Mouse (Mus musculus): ENCODE results near the gene Gsta2. TPM values are rescaled to one million over a fixed set of nuclear protein-coding genes. Genes with fewer than 3 reads are reported as not detected.

Gsta2 gene
- polyA plus RNA-seq (2015; fragmentation: Nextera tagmentation; extraction: Ambion mirVana), result 0.25 TPM in 1 of 2 replicates, not detected in the other

DNA sequence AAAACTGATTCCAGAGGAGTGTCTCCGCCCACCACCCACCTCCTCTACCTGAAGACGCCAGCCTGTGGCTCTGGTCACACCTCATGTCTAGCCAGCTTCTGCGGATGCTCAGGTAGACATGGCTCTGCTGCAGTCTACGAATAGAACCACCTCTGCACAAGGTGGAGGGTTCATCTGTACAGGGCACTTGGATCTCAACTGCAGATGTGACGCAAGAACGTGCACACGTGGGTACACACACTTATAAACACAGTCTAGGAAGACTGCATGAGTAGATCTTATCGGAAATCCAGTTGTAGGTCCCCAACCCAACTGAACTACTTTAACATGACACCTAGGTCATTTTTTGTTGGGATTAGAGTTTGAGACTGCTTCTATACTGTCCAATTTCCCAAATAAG, at the start of gene Gsta2:
TSS of gene Gsta2 (minus strand) at position 178 of the 400 bp plus-strand sequence.
- Histone ChIP-seq H3K27ac (ENCODE audit: low read length) (no peak within 1 kb of the TSS; the same call in 1 of the 2 replicates), H3K4me3 (ENCODE audit: low read depth, low read length) (no peak within 1 kb of the TSS), H3K4me2 (ENCODE audit: low read depth, low read length) (no peak within 1 kb of the TSS), H3K27me3 (ENCODE audit: control insufficient read depth, insufficient read depth, low read depth, low read length) (no peaks in the 10 kb centered on the region), H3K36me3 (ENCODE audit: control insufficient read depth, insufficient read depth) (no peaks in the 10 kb centered on the region), H3K4me1 (ENCODE audit: control insufficient read depth, low read depth, low read length) (no peaks in the 10 kb centered on the region), H3K9ac (ENCODE audit: low read depth, low read length) (no peak within 1 kb of the TSS), H3K9me3 (replicated peaks; ENCODE audit: control insufficient read depth, low read length) (no peaks in the 10 kb centered on the region)
- WGBS (ENCODE audit: insufficient replicate concordance), result 68% methylated on average over 8 of the region's 8 CpGs
- ATAC-seq (ENCODE audit: low read depth), result no peak

DNA sequence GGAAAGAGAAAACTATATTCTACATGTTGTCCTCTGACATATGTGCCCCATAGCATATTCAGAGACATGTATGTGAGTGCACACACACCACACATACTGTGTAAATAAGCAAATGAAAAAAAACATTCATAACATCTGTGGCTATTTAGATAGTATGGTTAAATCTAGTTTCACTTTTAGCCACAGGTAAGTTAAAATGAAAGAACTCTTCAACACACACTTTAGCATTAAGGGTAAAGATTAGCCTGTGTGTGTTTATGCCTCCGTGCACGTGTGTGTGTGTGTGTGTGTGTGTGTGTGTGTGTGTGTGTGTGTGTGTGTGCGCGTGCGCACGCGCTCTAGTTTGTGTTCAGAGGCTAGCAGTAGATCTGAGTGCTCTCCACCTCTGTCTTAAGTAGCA, 46.0 kb upstream of the Gsta2 start:
- H3K27ac ChIP-seq (ENCODE audit: low read length), result no peak overlapping the region
- 86% methylated on average over 7 of the region's 7 CpGs for WGBS (ENCODE audit: insufficient replicate concordance)

DNA sequence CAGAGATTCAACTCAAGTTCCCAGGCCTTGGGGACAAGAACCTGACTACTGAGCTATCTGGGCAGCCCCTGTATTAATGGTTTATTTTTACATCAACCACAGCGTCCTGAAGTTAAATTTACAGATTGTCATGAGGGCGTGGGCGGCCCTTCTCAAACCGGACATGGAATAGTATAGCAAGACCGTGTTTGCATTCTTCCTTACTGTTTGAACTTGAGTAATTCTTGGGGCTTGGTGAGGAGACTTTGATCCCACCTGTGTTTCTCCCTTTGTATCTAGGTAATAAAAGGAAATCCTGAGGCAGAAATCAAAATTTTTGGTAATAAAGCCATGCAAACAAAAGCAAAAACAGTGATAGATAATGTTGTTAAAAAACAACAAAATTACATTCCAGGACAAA, 45.0 kb upstream of the Gsta2 start:
- Histone ChIP-seq H3K27me3 (ENCODE audit: control insufficient read depth, insufficient read depth, low read depth, low read length) (peaks cover 25% of the 10 kb centered on the region), H3K4me1 (ENCODE audit: control insufficient read depth, low read depth, low read length) (peaks cover 4% of the 10 kb centered on the region), H3K27ac (ENCODE audit: low read length) (no peak overlapping the region), H3K4me3 (ENCODE audit: low read depth, low read length) (no peak overlapping the region), H3K4me2 (ENCODE audit: low read depth, low read length) (no peak overlapping the region), H3K9me3 (replicated peaks; ENCODE audit: control insufficient read depth, low read length) (no peaks in the 10 kb centered on the region), H3K9ac (ENCODE audit: low read depth, low read length) (no peak overlapping the region), H3K36me3 (ENCODE audit: control insufficient read depth, insufficient read depth) (no peaks in the 10 kb centered on the region)
- WGBS (ENCODE audit: insufficient replicate concordance), result 58% methylated on average over 5 of the region's 5 CpGs
- no peak for ATAC-seq (ENCODE audit: low read depth)

More for the DNA sequence above, 46.0 kb upstream of the Gsta2 start:
- no peaks in the 10 kb centered on the region for H3K36me3 ChIP-seq (ENCODE audit: control insufficient read depth, insufficient read depth)
- H3K4me2 ChIP-seq (ENCODE audit: low read depth, low read length), result no peak overlapping the region
- no peak for ATAC-seq (ENCODE audit: low read depth)
- no peaks in the 10 kb centered on the region for H3K4me1 ChIP-seq (ENCODE audit: control insufficient read depth, low read depth, low read length)
- no peak overlapping the region for H3K4me3 ChIP-seq (ENCODE audit: low read depth, low read length)
- H3K9me3 ChIP-seq (replicated peaks; ENCODE audit: control insufficient read depth, low read length), result no peaks in the 10 kb centered on the region
- peaks cover 14% of the 10 kb centered on the region for H3K27me3 ChIP-seq (ENCODE audit: control insufficient read depth, insufficient read depth, low read depth, low read length)
- H3K9ac ChIP-seq (ENCODE audit: low read depth, low read length), result no peak overlapping the region

DNA sequence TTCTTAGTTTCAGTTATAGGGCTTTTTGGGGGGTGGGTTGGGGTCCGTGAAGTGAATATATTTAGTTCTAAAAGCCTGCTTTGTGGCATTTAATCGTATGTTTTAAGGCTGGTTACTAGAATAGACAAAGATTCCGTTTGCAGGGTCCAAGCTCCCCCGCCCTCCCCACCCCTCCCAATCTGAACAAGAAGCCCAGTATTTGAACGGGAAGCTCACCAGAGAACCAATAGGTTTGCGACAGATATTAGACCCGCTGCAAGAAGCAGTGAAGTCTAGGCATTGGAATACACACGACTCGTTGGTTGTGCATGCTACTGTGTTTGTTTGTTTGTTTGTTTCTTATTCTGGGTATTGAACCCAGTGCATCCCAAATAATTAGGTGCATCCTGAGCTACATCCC, 40.9 kb upstream of the Gsta2 start:
- 47% methylated on average over 9 of the region's 9 CpGs for WGBS (ENCODE audit: insufficient replicate concordance)

DNA sequence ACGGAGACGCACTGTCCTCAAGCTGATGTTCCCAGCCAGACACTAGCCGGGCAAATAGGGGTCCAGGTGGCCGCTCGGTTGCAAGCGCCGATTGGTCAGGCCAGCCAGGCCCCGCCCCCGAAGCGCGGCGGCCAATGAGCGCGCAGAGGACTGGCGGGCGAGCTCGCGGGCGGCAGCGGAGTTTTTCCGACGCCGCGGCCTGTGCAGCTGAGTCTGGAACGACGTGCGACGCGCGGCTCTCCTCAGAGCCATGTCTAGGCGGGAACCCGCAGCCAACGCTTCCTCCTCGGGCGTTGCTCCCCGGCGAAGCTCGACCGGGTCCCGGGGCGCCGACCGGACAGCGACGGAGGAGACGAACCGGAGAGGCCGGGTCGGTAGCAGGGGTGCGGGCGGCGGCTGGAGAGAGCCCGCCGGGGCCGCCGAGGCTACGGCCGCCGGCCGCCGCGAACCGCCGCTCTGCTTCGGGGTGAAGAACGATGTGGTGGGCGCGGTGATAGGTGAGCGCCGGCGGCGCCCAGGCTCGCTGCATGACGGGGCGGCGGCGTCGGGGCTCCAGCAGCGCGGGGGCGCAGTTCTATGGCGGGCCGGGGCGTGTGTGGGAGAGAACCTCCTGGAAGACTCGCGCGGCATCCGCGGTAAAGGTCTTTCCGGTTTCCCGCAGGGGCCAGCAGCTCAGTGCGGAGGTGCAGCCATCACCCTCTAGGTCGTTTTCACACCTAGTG, 40.2 kb upstream of the Gsta2 start, which contains the start of gene Ddx43:
TSS of gene Ddx43 (plus strand) at position 148 of the 722 bp plus-strand sequence.
- Histone ChIP-seq H3K9ac (ENCODE audit: low read depth, low read length) (no peak within 1 kb of the TSS), H3K4me2 (ENCODE audit: low read depth, low read length) (peak within 1 kb of the TSS; percentile 54), H3K4me3 (ENCODE audit: low read depth, low read length) (peak within 1 kb of the TSS; percentile 44), H3K9me3 (replicated peaks; ENCODE audit: control insufficient read depth, low read length) (no peaks in the 10 kb centered on the region), H3K4me1 (ENCODE audit: control insufficient read depth, low read depth, low read length) (peaks cover 4% of the 10 kb centered on the region), H3K27ac (ENCODE audit: low read length) (no peak within 1 kb of the TSS), H3K27me3 (ENCODE audit: control insufficient read depth, insufficient read depth, low read depth, low read length) (peaks cover 53% of the 10 kb centered on the region), H3K36me3 (ENCODE audit: control insufficient read depth, insufficient read depth) (no peaks in the 10 kb centered on the region)
- WGBS (ENCODE audit: insufficient replicate concordance), result 2% methylated on average over 93 of the region's 93 CpGs
- ATAC-seq (ENCODE audit: low read depth), result peak; percentile 72

More for the DNA sequence above, 40.9 kb upstream of the Gsta2 start:
- Histone ChIP-seq H3K4me3 (ENCODE audit: low read depth, low read length) (no peak overlapping the region), H3K9ac (ENCODE audit: low read depth, low read length) (no peak overlapping the region), H3K27me3 (ENCODE audit: control insufficient read depth, insufficient read depth, low read depth, low read length) (peaks cover 53% of the 10 kb centered on the region), H3K4me2 (ENCODE audit: low read depth, low read length) (no peak overlapping the region), H3K36me3 (ENCODE audit: control insufficient read depth, insufficient read depth) (no peaks in the 10 kb centered on the region), H3K27ac (ENCODE audit: low read length) (no peak overlapping the region), H3K4me1 (ENCODE audit: control insufficient read depth, low read depth, low read length) (peaks cover 4% of the 10 kb centered on the region), H3K9me3 (replicated peaks; ENCODE audit: control insufficient read depth, low read length) (no peaks in the 10 kb centered on the region)
- no peak for ATAC-seq (ENCODE audit: low read depth)

DNA sequence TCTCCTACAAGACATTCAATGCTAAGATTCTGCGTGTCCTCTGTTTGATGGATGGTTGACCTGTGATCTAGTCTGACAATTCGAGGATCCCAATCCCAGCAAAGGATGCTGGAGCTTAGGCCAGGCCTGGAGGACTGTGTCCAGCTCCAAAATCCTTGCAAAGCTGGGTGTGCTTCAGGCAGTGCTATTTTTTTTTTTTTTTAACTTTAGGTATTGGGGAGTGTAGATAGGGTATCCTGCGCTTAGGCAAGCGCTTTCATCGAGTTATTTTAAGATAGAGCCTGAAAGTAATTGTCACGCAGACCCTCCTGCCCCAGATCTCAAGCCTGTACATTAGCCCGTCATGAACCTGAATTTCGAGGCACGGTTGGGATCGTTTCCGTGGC, 39.6 kb upstream of the Gsta2 start:
- no peak overlapping the region for H3K9ac ChIP-seq (ENCODE audit: low read depth, low read length)
- H3K4me3 ChIP-seq (ENCODE audit: low read depth, low read length), result peak overlapping the region; percentile 44

DNA sequence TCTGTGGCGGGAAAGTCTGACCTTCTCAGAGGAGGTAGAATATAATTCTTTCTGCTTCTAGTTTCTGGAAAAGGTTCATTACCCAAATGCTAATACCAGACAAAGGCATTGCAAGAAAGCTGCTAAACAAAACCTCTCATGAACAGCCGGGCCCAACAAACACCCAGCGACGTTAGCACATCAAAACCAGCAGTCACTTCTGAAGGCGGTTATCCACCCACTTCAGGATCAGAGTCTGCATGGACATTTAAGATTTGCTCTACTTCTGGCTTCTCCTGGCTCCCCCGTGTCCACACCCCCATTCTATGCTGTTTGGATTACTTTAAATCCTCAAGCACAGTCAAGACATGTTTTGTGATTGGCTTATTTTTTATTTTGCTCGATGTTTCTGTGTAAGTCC, 39.0 kb upstream of the Gsta2 start:
- Histone ChIP-seq H3K27me3 (ENCODE audit: control insufficient read depth, insufficient read depth, low read depth, low read length) (peaks cover 53% of the 10 kb centered on the region), H3K9ac (ENCODE audit: low read depth, low read length) (no peak overlapping the region), H3K36me3 (ENCODE audit: control insufficient read depth, insufficient read depth) (no peaks in the 10 kb centered on the region), H3K4me1 (ENCODE audit: control insufficient read depth, low read depth, low read length) (peaks cover 4% of the 10 kb centered on the region), H3K4me2 (ENCODE audit: low read depth, low read length) (no peak overlapping the region), H3K27ac (ENCODE audit: low read length) (no peak overlapping the region), H3K4me3 (ENCODE audit: low read depth, low read length) (no peak overlapping the region), H3K9me3 (replicated peaks; ENCODE audit: control insufficient read depth, low read length) (no peaks in the 10 kb centered on the region)
- no peak for ATAC-seq (ENCODE audit: low read depth)
- 49% methylated on average over 7 of the region's 7 CpGs for WGBS (ENCODE audit: insufficient replicate concordance)

More for the DNA sequence above, 39.6 kb upstream of the Gsta2 start:
- 27% methylated on average over 11 of the region's 11 CpGs for WGBS (ENCODE audit: insufficient replicate concordance)
- Histone ChIP-seq H3K4me2 (ENCODE audit: low read depth, low read length) (no peak overlapping the region), H3K36me3 (ENCODE audit: control insufficient read depth, insufficient read depth) (no peaks in the 10 kb centered on the region), H3K9me3 (replicated peaks; ENCODE audit: control insufficient read depth, low read length) (no peaks in the 10 kb centered on the region), H3K27ac (ENCODE audit: low read length) (no peak overlapping the region), H3K27me3 (ENCODE audit: control insufficient read depth, insufficient read depth, low read depth, low read length) (peaks cover 53% of the 10 kb centered on the region), H3K4me1 (ENCODE audit: control insufficient read depth, low read depth, low read length) (peaks cover 4% of the 10 kb centered on the region)
- ATAC-seq (ENCODE audit: low read depth), result no peak

DNA sequence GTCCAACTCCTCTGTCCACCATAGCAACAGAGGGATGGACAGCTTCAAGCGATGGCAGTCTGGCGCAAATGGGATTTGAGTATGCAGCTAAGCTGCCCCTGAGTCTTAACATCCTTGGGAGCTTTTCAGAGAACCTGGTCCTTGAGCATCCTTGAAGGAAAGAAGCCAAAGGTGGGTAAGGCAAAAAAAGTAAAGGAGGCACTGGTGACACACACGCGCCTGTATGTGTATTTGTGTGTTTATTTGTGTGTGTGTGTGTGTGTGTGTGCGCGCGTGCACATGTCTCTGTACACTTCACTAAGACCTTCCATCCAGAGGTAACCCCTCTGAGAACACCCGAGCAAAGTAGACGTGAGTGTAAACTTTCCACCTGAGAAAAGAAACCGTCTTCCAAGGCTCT, 38.2 kb upstream of the Gsta2 start:
- Histone ChIP-seq H3K4me1 (ENCODE audit: control insufficient read depth, low read depth, low read length) (peaks cover 4% of the 10 kb centered on the region), H3K27me3 (ENCODE audit: control insufficient read depth, insufficient read depth, low read depth, low read length) (peaks cover 53% of the 10 kb centered on the region)
- 67% methylated on average over 10 of the region's 10 CpGs for WGBS (ENCODE audit: insufficient replicate concordance)

DNA sequence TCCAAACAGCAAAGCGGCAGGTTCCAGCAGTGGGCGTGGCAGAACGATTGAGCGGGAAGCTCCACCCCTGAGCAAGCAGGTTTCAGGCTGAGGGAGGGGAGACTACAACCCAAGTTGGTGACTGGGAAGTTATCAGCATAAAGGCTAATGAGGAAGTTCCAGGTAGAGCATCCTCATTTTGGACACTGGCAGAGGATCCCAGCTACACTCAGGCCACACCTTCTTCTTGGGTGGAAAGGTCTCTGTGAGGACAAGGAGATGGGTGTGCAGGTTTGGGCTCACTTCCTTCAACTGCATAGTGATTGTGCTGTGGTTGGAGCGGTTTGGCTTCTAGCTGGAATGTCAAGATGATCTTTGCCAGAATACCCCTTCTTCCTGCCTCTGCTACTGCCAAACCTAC, 34.4 kb upstream of the Gsta2 start:
- Histone ChIP-seq H3K4me3 (ENCODE audit: low read depth, low read length) (no peak overlapping the region), H3K9me3 (replicated peaks; ENCODE audit: control insufficient read depth, low read length) (no peaks in the 10 kb centered on the region), H3K27ac (ENCODE audit: low read length) (no peak overlapping the region), H3K4me1 (ENCODE audit: control insufficient read depth, low read depth, low read length) (no peaks in the 10 kb centered on the region), H3K4me2 (ENCODE audit: low read depth, low read length) (no peak overlapping the region), H3K27me3 (ENCODE audit: control insufficient read depth, insufficient read depth, low read depth, low read length) (peaks cover 22% of the 10 kb centered on the region), H3K36me3 (ENCODE audit: control insufficient read depth, insufficient read depth) (no peaks in the 10 kb centered on the region), H3K9ac (ENCODE audit: low read depth, low read length) (no peak overlapping the region)
- WGBS (ENCODE audit: insufficient replicate concordance), result 34% methylated on average over 5 of the region's 5 CpGs
- no peak for ATAC-seq (ENCODE audit: low read depth)

More for the DNA sequence above, 38.2 kb upstream of the Gsta2 start:
- Histone ChIP-seq H3K4me2 (ENCODE audit: low read depth, low read length) (no peak overlapping the region), H3K9ac (ENCODE audit: low read depth, low read length) (no peak overlapping the region), H3K4me3 (ENCODE audit: low read depth, low read length) (no peak overlapping the region), H3K36me3 (ENCODE audit: control insufficient read depth, insufficient read depth) (no peaks in the 10 kb centered on the region), H3K27ac (ENCODE audit: low read length) (no peak overlapping the region), H3K9me3 (replicated peaks; ENCODE audit: control insufficient read depth, low read length) (no peaks in the 10 kb centered on the region)
- ATAC-seq (ENCODE audit: low read depth), result no peak

Measured in liver, embryonic 16.5 days (tissue).